Mouse (Mus musculus): ENCODE data around the gene Ptprg. TPM values are rescaled to one million over a fixed set of nuclear protein-coding genes. Genes with fewer than 3 reads are reported as not detected.
A peak's percentile ranks its signal among the peaks of the same experiment; 100 is the strongest.
"Not testable (repeated sequence)": the region's sequence is repeated elsewhere in the genome, so short reads cannot be mapped to it uniquely, and the experiment has no call there.

Ptprg gene
- total RNA-seq, 4 experiments from 2014 or later = 67.3 to 90.1 (median 75.5) TPM

GRCm38 (mm10) chr14:12189717-12190600, 636.6 kb downstream of the Ptprg start:
- DNase-seq (ENCODE audit: low spot score in 2 of 2) = no peak

- DNase-seq (ENCODE audit: low spot score in 2 of 2) = no peak
These were observed 637.7 kb downstream of the Ptprg start for GRCm38 (mm10) chr14:12191076-12191475.

GRCm38 (mm10) chr14:12198735-12199134, 645.4 kb downstream of the Ptprg start:
- no peak for DNase-seq (ENCODE audit: low spot score in 2 of 2)

GRCm38 (mm10) chr14:12199956-12200950, 646.9 kb downstream of the Ptprg start:
- DNase-seq (ENCODE audit: low spot score in 2 of 2) = no peak

GRCm38 (mm10) chr14:12202214-12202613, 648.9 kb downstream of the Ptprg start:
- no peak for DNase-seq (ENCODE audit: low spot score in 2 of 2)

GRCm38 (mm10) chr14:12203081-12203480, 649.7 kb downstream of the Ptprg start:
- no peak for DNase-seq (ENCODE audit: low spot score in 2 of 2)

- DNase-seq (ENCODE audit: low spot score in 2 of 2) = no peak
These were observed 652.8 kb downstream of the Ptprg start for GRCm38 (mm10) chr14:12206138-12206537.

- no peak for DNase-seq (ENCODE audit: low spot score in 2 of 2)
These were observed 655.2 kb downstream of the Ptprg start for GRCm38 (mm10) chr14:12208554-12208953.

- DNase-seq (ENCODE audit: low spot score in 2 of 2) = no peak
These were observed 665.3 kb downstream of the Ptprg start for GRCm38 (mm10) chr14:12218544-12219150.

- no peak for DNase-seq (ENCODE audit: low spot score in 2 of 2)
These were observed 666.5 kb downstream of the Ptprg start for GRCm38 (mm10) chr14:12219877-12220276.

- DNase-seq (ENCODE audit: low spot score in 2 of 2) = no peak
These were observed 667.2 kb downstream of the Ptprg start for GRCm38 (mm10) chr14:12220540-12220939.

- no peak for DNase-seq (ENCODE audit: low spot score in 2 of 2)
These were observed 668.2 kb downstream of the Ptprg start for GRCm38 (mm10) chr14:12221571-12221970.

- DNase-seq (ENCODE audit: low spot score in 2 of 2) = no peak
These were observed 690.4 kb downstream of the Ptprg start for GRCm38 (mm10) chr14:12243726-12244125.

GRCm38 (mm10) chr14:12276031-12276430, 722.7 kb downstream of the Ptprg start:
- DNase-seq (ENCODE audit: low spot score in 2 of 2) = no peak

GRCm38 (mm10) chr14:12283641-12284040, 730.3 kb downstream of the Ptprg start, which contains the start of gene Gm49355:
Gene Gm49355, plus strand, starts transcription at chr14:12283976.
- no peak for DNase-seq (ENCODE audit: low spot score in 2 of 2)

GRCm38 (mm10) chr14:12284141-12284912, 731.0 kb downstream of the Ptprg start, which contains the start of gene 3830406C13Rik:
Gene 3830406C13Rik, plus strand, starts transcription at chr14:12284173.
- peak; percentile 69 to 84 for DNase-seq (ENCODE audit: low spot score in 2 of 2)

GRCm38 (mm10) chr14:12289747-12290146, 736.4 kb downstream of the Ptprg start:
- DNase-seq (ENCODE audit: low spot score in 2 of 2) = not testable (repeated sequence)
